10 mouse cellular contexts compared by ENCODE assay signal in the genomic region with DNA sequence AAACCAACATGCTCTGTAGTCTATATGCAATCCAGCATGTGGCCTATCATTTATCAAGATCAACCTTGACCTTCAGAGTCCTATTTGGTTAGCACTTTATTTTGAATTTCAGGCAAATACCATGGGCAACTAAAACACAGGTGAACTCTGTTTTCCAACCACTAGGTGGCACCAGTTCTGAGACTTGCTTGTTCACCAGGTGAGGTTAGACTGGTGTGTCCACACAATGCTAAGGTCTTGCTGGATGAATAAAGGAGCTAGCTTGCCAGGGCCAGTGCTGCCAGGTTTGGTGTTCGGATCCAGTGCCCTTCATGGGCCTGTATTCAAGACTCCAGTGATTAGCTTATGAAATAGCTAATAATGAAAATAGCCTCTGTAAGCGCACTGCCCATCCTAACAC. TPM values are rescaled to one million over a fixed set of nuclear protein-coding genes. Genes with fewer than 3 reads are reported as not detected.
A peak's percentile ranks its signal among the peaks of the same experiment; 100 is the strongest.
DNase-seq lines count a peak whose midpoint lies in the region; ATAC-seq and TF ChIP-seq lines count a peak whose summit lies in the region.
"Had no signal": no experiment of that assay in that cellular context is flagged by ENCODE, and none has a peak within 500 bp of the region (broad histone marks: within the 10 kb centered on the region; RNA-seq: fewer than 3 reads in every experiment).

No protein-coding gene starts in this region.

- H3K9me3 ChIP-seq in kidney, embryonic 15.5 days (replicated peaks): no peaks in the 10 kb centered on the region
- H3K9me3 ChIP-seq in MEL (replicated peaks; ENCODE audit: insufficient read depth, low read length): no peaks in the 10 kb centered on the region
- no peaks in the 10 kb centered on the region for H3K9me3 ChIP-seq in heart, embryonic 10.5 days

- no peaks in the 10 kb centered on the region for H3K4me1 ChIP-seq in kidney, embryonic 15.5 days
- H3K4me1 ChIP-seq in MEL (ENCODE audit: control insufficient read depth in 1 of 2, insufficient read depth in 2 of 2, low read length in 2 of 2): peaks cover 0 to 5% of the 10 kb centered on the region in 2 experiments; a peak in 2 of 4 replicates
- peaks cover 20% of the 10 kb centered on the region for H3K4me1 ChIP-seq in heart, embryonic 10.5 days

- no peak overlapping the region for H3K9ac ChIP-seq in kidney, embryonic 15.5 days
- no peak overlapping the region for H3K9ac ChIP-seq in MEL (ENCODE audit: control insufficient read depth, low read depth, low read length, poor library complexity, severe bottlenecking)

- H3K27me3 ChIP-seq in kidney, embryonic 15.5 days: no peaks in the 10 kb centered on the region
- H3K27me3 ChIP-seq in MEL (ENCODE audit: control insufficient read depth in 1 of 2, insufficient read depth in 2 of 2, low read length in 2 of 2): no peaks in the 10 kb centered on the region
- H3K27me3 ChIP-seq in heart, embryonic 10.5 days (ENCODE audit: insufficient read depth, poor library complexity, severe bottlenecking): no peaks in the 10 kb centered on the region

- no peak overlapping the region for H3K4me2 ChIP-seq in kidney, embryonic 15.5 days

- TF ChIP-seq POLR2A in MEL (IDR thresholded peaks at IDR 0.05; ENCODE audit: control insufficient read depth in 1 of 2, insufficient read depth in 1 of 2, low read depth in 1 of 2, low read length in 2 of 2, poor library complexity in 1 of 2): no peak

- no peak overlapping the region for H3K27ac ChIP-seq in kidney, embryonic 15.5 days
- H3K27ac ChIP-seq in MEL (ENCODE audit: control insufficient read depth, low read depth, low read length): no peak overlapping the region
- no peak overlapping the region for H3K27ac ChIP-seq in heart, embryonic 10.5 days
- H3K27ac ChIP-seq in layer of hippocampus, adult 2 months: no peak overlapping the region
- H3K27ac ChIP-seq: macrophage had no signal

- 77% methylated on average over 2 of the region's 2 CpGs for WGBS in kidney, embryonic 15.5 days
- WGBS in heart, embryonic 10.5 days: 75% methylated on average over 2 of the region's 2 CpGs

- no peaks in the 10 kb centered on the region for H3K79me2 ChIP-seq in MEL (ENCODE audit: control insufficient read depth, insufficient read depth, low read length, poor library complexity)

- no peak for TF ChIP-seq EP300 in MEL (IDR thresholded peaks at IDR 0.05; ENCODE audit: low read depth in 1 of 2, low read length in 2 of 2)

- TF ChIP-seq RAD21 in MEL (IDR thresholded peaks at IDR 0.05; ENCODE audit: low read depth, low read length): peak; percentile 79

- ATAC-seq in kidney, embryonic 15.5 days (replicated peaks; ENCODE audit: low FRiP score): no peak

- no peaks in the 10 kb centered on the region for H3K36me3 ChIP-seq in kidney, embryonic 15.5 days
- no peaks in the 10 kb centered on the region for H3K36me3 ChIP-seq in MEL (ENCODE audit: control insufficient read depth in 1 of 2, insufficient read depth in 2 of 2, low read length in 2 of 2)
- no peaks in the 10 kb centered on the region for H3K36me3 ChIP-seq in heart, embryonic 10.5 days

- no peak overlapping the region for H3K4me3 ChIP-seq in kidney, embryonic 15.5 days (replicated peaks)
- H3K4me3 ChIP-seq in MEL (ENCODE audit: control insufficient read depth in 1 of 2, insufficient read depth in 1 of 2, low read depth in 2 of 2, low read length in 2 of 2): no peak overlapping the region
- H3K4me3 ChIP-seq in heart, embryonic 10.5 days: no peak overlapping the region
- H3K4me3 ChIP-seq in layer of hippocampus, adult 2 months: no peak overlapping the region
- H3K4me3 ChIP-seq: erythroblast, embryonic 14.5 days had no signal

- DNase-seq in kidney, adult 18-20 months: peak; percentile 48
- DNase-seq in MEL (ENCODE audit: low read depth, low spot score): peak; percentile 76
- peak; percentile 54 for DNase-seq in cerebellum, adult 11-12 months
- DNase-seq in heart, embryonic 10.5 days (ENCODE audit: low spot score): peak; percentile 83
- peak; percentile 32 to 58 for DNase-seq in layer of hippocampus, adult 2 months (ENCODE audit: low spot score in 2 of 2)
- peak; percentile 67 for DNase-seq in mesoderm, embryonic 11.5 days (ENCODE audit: low read depth, low spot score)
- peak; percentile 56 for DNase-seq in thymus, postnatal 14 days

- peak; percentile 65 to 92 (median 79) for TF ChIP-seq CTCF in MEL (IDR thresholded peaks at IDR 0.05 in 2 of 3, conservative IDR thresholded peaks at IDR 0.05 in 1 of 3; ENCODE audit: control insufficient read depth in 1 of 3, insufficient read depth in 1 of 3, low read depth in 2 of 3, low read length in 3 of 3, poor library complexity in 1 of 3, severe bottlenecking in 1 of 3)
- TF ChIP-seq CTCF in layer of hippocampus, adult 2 months (conservative IDR thresholded peaks at IDR 0.05): peak; percentile 89

TF ChIP-seq in MEL, 35 proteins besides CTCF, POLR2A, EP300 and RAD21:
- TF ChIP-seq POLR2AphosphoS5 (IDR thresholded peaks at IDR 0.05; ENCODE audit: borderline replicate concordance, low read depth, low read length): no peak
- no peak for TF ChIP-seq MEF2A (IDR thresholded peaks at IDR 0.05; ENCODE audit: extremely low read depth, insufficient replicate concordance, low read depth, low read length, poor library complexity, severe bottlenecking)
- peak; percentile 97 for TF ChIP-seq SMC3 (IDR thresholded peaks at IDR 0.05; ENCODE audit: low read depth, low read length)
- TF ChIP-seq MYC (IDR thresholded peaks at IDR 0.05; ENCODE audit: low read depth, low read length): 0 out of 2 replicates have a peak, but pooled peaks have one; percentile 24
- peak; percentile 89 for TF ChIP-seq ZC3H11A (IDR thresholded peaks at IDR 0.05; ENCODE audit: low read depth, low read length)

RNA-seq across cellular contexts. Expression of a gene that starts 10.9 kb away (rescaled TPM):
- polyA plus RNA-seq in kidney, embryonic 15.5 days (2015; fragmentation: Nextera tagmentation; extraction: Ambion mirVana): 0.53 and 0.57 TPM in 2 replicates
- not detected in 2 replicates for total RNA-seq in MEL (2012; rRNA removed)
- not detected for polyA plus RNA-seq in MEL (2012; ENCODE audit: insufficient read depth in 1 of 2, insufficient read length in 2 of 2, low read depth in 1 of 2, low replicate concordance in 2 of 2, missing spikeins in 1 of 2)
- polyA plus RNA-seq in heart, embryonic 10.5 days (2016; fragmentation: Nextera tagmentation; extraction: Ambion mirVana): 0.24 and 1.3 TPM in 2 replicates
- total RNA-seq in layer of hippocampus, adult 2 months (2021): 100 to 1,000 TPM; 229 to 234 TPM
- polyA plus RNA-seq: macrophage had no signal

RNA-seq across cellular contexts. Expression of a gene that starts 40.1 kb away (rescaled TPM):
- 52.0 and 55.4 TPM in 2 replicates for polyA plus RNA-seq in kidney, embryonic 15.5 days (2015; fragmentation: Nextera tagmentation; extraction: Ambion mirVana)
- 25.1 and 30.6 TPM in 2 replicates for total RNA-seq in MEL (2012; rRNA removed)
- 10 to 100 TPM in 1 of 2 experiments, not detected in 1; 26.4 TPM for polyA plus RNA-seq in MEL (2012; ENCODE audit: insufficient read depth in 1 of 2, insufficient read length in 2 of 2, low read depth in 1 of 2, low replicate concordance in 2 of 2, missing spikeins in 1 of 2)
- 45.9 and 58.4 TPM in 2 replicates for polyA plus RNA-seq in heart, embryonic 10.5 days (2016; fragmentation: Nextera tagmentation; extraction: Ambion mirVana)
- 100 to 1,000 TPM; 101 to 102 TPM for total RNA-seq in layer of hippocampus, adult 2 months (2021)
